Mouse (Mus musculus) fat pad, adult 2 months (tissue): ENCODE results near the gene Kif9.

Source experiments
- DNase-seq: peaks from one replicate; pipeline ENCODE4 v3.0.0-alpha.2; 2011; ENCODE audit warnings: low read depth, low spot score; ENCODE audit errors: extremely low read depth

Gene Kif9

DNA sequence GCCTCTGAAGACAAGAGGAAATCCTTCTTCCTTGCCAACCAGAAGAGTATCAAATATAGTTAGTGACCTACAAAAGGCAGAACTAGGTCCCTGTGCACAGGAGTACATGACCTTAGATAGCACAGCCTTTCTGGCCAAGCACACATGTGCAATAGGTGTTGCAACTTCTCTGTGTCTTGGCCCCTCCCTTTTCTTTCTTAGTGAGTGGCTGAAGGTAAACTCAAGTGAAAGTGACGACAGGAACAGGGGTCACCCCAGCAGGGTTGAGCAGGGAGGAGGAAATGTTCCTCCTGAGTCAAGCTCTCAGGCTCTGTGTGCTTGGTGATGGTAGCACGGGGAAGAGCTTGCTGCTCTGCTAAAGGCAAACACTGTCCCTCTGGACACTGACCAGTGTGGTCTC lies 49.0 kb downstream of the Kif9 start:
- peak; percentile 33 for DNase-seq

DNA sequence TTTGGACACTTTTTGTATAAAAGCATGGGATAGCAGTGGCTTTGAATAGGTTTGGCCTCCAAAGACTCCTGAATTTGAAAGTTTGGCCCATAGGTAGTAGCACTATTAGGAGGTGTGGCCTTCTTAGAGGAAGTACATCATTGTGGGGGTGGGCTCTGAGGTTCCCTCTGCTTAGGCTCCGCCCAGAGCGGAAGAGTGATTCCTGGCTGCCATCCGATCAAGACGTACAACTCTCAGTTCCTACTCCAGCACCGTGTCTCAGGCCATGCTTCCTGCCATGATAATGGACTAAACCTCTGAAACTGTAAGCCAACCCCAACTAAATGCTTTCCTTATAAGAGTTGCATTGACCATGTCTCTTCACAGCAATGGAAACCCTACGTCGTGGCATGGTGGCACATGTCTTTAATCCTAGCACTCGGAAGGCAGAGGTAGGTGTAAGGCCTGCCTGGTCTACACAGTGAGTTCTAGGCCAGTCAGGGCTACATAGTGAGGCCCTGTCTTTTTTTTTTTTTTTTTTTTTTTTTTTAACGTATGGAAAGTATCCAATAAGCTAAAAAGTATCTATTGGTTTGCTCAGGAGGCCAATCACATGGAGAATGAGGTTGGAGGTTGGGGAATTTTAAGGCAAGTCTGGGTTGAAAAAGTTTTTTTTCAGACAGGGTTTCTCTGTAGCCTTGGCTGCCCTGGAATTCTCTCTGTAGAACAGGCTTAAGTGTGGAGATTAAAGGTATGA lies 52.4 kb downstream of the Kif9 start:
- DNase-seq, result no peak

GRCm38 (mm10) chr9:110530650-110531049 lies 53.9 kb downstream of the Kif9 start:
- no peak for DNase-seq

- no peak for DNase-seq
These were observed 54.5 kb downstream of the Kif9 start for GRCm38 (mm10) chr9:110531151-110531791.

DNA sequence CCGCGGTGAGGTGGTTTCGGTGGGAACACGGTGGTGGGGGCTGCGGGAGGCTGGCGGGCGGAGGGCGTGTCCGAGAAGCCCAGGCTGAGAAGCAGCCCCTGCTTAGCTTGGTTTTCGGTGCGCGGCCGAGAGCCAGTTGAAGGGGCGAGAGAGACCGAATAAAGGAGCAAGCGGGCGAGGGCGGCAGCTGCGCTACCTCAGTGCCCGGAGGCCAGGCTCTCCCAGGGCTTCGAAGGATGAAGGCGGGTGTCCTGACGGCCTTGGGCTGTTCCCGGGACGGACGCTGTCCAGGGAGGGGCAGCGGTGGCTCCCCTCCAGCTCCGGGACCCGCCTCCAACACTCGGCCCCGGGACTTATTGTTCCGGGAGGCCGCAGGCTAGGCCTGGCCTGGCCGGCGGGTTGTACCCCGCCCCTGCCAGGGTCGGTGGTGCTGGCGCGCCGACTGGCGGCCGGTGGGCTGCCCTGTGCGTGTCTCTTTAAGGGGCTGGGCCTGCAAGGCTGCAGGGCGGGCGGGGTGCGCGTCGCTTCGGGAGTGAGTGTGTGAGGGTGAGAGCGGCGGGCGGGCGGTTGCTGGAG lies 55.2 kb downstream of the Kif9 start:
- peak; percentile 13 for DNase-seq

GRCm38 (mm10) chr9:110532538-110533291 lies 56.0 kb downstream of the Kif9 start, which contains the start of gene Setd2:
Gene Setd2, plus strand, starts transcription at chr9:110532597.
- no peak for DNase-seq

GRCm38 (mm10) chr9:110533645-110534044 lies 56.9 kb downstream of the Kif9 start:
- DNase-seq, result no peak

DNA sequence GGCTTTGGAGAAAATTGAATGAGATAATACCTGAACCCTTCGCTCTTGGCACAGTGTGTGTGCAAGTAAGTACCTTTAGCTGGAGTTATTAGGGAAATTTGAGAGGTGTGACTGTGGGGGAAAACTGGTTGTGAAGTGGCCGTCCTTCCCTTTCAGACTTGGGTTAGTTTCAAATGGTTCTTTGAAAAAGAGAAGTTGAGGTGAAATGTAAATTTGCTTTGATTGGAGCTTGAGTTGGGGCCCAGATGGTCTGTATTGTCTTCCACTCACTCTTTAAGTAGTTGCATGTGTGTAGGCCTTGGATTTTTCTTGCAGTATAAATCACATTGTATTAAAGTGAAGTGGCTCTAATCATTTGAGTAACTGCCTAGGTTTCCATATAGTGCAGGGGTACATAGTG lies 58.4 kb downstream of the Kif9 start:
- DNase-seq, result no peak

DNA sequence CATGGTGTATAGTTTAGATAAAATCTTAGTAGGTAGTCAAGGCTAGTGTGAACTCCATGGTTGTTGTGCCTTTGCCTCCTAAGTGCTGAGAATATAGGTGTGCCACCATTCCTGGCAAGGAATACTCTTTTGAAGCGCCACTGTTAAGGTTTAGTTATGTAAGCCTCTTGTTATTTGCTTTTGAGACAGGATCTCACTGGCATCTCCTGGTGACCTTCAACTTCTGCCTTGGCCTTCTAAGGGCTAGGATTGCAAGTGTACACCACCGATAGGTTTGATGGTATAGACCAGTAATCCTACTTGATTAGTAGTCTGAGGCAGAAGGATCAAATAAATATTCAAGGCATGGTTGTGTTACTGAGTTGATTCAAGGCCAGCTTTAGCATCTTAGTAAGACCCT lies 59.9 kb downstream of the Kif9 start:
- DNase-seq, result no peak

- no peak for DNase-seq
These were observed 61.8 kb downstream of the Kif9 start for GRCm38 (mm10) chr9:110538511-110538910.

DNA sequence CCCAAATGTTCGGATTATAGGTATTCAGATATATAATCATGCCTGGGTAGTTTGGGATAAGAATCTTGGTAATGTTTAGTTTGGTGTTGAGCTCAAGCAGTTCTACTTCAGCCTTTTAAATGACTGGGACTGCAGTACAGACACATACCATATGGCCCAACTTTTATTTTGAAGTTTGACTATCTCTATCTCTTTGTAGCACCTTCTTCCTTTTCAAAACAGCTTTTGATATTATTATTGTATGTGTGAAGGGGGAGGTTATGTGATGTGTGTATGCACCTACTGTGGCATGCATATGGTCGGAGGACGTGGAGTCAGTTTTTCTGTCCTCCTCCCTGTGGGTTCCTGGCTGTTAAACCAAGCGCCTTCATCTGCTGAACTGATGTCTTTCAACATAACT lies 65.2 kb downstream of the Kif9 start:
- no peak for DNase-seq

DNA sequence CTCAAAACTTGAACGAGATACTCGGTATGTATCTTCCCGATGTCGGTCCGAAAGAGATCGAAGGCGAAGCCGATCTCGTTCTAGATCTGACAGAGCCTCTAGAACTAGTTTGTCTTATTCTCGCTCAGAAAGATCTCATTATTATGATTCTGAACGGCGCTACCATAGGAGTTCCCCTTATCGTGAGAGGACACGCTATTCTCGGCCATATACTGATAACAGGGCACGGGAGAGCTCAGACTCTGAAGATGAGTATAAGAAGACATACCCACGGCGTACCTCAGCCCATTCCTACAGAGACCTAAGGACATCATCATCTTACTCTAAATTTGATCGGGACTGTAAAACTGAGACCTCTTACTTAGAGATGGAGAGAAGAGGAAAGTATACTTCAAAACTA lies 71.5 kb downstream of the Kif9 start:
- no peak for DNase-seq

- no peak for DNase-seq
These were observed 91.6 kb downstream of the Kif9 start for GRCm38 (mm10) chr9:110568309-110568708.
